Mouse (Mus musculus): ENCODE measurements around the gene Gm44790.
"Not testable (repeated sequence)": the region's sequence is repeated elsewhere in the genome, so short reads cannot be mapped to it uniquely, and the experiment has no call there.

Gm44790 gene

DNA sequence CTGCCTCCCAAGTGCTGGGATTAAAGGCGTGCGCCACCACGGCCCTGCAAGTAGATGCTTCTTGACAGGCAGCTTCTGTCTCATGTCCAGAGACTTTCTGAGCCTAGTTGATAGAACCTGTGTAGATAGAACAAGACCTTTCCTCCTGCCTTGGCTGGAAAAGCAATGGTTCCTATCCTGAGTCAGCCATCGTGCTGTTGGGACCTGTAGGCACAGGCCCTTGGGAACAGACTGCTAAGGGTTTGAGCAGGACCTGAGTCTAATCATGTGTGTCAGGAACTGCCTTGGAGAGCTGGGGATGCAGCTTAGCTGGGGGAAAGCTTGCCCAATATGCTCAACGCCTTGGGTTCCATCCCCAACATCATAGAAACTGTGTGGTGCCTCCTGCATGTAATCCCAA, 47.6 kb downstream of the Gm44790 start:
- DNase-seq (ENCODE audit: low read depth, low spot score), result no peak

DNA sequence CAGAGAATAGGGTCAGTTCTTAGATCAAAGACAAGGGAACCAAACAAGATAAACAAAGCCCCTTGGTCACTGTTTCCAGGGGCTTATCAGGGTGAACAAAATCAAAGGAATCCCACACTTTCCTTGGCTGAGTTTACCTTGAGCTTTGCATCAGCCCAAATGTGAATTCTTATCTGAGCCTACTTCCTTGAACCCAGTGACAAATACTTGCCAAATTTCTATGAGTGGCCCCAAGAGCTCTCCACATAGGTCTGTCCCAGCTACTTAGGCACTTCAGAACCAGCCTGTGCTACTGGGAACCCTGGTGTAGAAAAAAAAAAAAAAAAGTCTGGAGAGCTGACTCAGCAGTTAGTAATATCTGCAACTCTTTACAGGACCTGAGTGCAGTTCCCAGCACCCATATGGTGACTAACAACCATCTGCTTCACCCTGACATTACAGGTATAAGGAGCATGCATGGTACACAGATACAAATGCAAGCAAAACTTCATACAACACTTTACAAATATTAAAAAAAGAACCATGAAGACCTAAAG, 48.3 kb downstream of the Gm44790 start:
- DNase-seq (ENCODE audit: low read depth, low spot score), result no peak

DNA sequence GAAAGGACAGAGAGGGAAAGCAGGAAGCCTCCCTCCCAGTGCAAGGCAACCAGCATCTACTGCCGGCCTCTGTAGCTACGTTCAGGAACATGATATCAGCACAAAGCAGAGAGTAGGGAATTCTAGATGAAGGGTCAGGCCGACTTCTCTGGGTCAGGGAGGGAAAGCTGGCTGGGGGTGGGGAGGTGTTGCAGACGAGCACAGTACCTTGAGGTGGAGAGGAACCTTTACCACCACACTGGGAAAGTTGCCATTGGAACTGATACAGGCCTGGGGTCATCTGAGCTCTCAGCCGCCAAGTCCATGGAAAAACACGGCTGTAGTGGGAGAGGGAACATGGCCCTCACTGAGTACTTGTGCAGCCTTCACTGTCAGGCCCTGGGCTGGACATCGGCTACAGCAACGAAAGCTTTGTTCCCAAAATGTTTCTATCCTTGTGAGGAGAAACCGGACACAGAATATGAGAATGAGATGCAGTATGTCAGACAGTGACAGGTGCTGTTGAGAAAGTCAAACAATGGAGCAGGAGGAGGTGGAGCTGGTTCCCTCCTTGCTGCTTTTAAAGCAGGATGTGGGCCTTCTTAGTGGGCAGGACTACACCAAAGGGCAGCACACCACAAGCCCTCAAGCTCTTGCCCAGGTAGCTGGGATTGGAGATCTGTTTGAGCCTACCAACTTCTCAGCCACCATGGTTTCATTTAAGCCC, 49.2 kb downstream of the Gm44790 start:
- no peak for DNase-seq (ENCODE audit: low read depth, low spot score)

DNA sequence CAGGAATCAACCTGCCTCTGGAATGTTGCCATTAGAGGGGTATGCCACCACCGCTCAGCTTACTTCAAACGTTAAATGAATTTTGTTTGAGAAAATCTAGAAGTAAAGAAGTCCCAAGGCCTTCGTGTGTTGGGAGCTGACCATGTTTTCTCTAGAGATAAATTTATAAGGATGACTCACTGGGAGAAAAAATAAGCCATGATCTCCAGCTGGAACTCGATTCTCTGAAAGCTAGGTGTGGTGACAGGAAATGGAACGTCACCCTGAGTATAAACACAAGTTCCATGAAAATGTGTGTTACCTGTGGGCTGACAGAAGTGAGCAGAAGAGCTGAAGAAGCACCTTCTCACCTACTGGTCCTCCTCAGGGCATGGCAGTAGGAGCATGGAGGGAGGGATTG, 50.5 kb downstream of the Gm44790 start:
- no peak for DNase-seq (ENCODE audit: low read depth, low spot score)

DNA sequence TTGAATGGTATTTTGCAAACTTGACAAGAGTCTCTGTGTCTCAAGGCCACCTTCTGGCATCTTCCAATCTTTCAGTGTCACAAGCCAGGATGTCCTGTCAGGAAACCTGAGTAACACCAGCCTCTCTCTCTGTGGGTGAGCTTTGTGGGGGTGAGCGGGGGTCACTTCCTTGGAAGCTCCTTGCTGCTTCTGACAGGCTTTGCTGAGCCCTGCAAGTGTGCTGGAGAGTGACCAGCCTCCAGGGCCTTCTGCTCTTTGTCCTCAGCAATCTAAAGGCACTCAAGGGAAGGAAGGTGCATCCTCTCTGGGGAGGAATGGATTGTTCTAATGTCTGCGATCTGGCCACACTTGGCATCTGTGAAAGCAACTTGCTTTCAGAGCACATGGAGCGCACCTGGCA, 52.9 kb downstream of the Gm44790 start:
- DNase-seq (ENCODE audit: low read depth, low spot score), result no peak

DNA sequence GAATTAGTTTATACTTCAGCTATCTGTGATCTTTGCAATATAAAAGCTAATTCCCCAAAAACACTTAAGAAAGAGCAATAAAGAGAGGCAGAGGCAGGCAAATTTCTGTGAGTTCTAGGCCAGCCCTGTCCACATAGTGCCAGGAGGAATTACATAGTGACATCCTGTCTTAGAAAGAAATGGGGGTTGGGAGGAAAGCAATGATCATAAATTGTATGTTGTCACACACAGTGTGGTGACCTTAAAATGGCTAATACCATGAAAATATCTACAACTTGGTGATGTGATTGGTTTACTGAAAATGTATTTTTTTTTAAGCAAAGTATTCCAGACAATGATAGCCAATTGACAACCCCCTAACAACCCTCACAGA, 53.3 kb downstream of the Gm44790 start:
- DNase-seq (ENCODE audit: low read depth, low spot score), result no peak

DNA sequence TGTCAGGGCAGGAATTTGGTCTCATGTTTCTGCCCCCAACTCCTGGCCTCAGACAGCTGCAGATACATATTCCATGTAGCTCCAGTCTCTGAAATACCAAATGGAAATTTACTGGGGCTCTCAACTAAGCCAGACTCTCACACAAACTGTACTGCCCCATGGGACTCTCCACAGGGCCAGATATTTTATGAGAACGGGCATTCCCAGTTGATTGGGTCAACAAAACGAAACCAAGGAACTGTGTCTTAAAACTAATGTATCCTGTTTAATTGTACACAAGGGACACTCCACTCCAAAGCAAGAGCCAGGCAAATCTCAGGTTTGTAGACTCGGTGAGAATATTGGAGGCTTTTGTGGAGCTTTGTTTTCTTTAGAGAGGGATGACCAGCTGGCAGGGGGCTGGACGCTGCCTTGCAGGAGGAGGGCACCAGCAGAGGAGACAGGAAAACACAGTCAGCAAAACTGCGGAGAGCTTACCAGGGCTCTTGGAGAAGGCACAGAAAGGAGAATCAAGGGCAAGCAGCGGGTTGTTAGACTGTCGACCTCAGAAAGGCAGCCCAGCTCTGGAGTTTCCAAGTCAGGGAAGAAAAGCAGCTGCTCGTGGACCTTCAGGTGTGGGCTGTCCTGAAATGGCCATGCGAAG, 53.9 kb downstream of the Gm44790 start:
- no peak for DNase-seq (ENCODE audit: low read depth, low spot score)

DNA sequence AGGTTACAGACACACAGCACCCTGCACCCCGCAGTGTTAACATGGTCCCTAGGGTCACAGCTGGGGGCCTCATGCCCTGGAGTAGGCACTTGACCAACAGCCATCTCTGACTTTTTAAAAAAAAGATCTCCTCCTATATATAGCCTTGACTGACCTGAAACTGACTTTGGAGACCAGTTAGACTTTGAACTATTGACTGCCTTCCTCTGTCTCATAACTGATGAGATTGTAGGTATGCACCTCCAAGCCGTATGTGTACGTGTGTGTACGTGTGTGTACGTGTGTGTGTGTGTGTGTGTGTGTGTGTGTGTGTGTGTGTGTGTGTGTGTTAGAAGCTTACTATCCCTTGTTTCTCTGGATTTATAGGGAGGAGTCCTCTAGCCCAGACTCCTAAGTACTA, 55.4 kb downstream of the Gm44790 start:
- no peak for DNase-seq (ENCODE audit: low read depth, low spot score)

DNA sequence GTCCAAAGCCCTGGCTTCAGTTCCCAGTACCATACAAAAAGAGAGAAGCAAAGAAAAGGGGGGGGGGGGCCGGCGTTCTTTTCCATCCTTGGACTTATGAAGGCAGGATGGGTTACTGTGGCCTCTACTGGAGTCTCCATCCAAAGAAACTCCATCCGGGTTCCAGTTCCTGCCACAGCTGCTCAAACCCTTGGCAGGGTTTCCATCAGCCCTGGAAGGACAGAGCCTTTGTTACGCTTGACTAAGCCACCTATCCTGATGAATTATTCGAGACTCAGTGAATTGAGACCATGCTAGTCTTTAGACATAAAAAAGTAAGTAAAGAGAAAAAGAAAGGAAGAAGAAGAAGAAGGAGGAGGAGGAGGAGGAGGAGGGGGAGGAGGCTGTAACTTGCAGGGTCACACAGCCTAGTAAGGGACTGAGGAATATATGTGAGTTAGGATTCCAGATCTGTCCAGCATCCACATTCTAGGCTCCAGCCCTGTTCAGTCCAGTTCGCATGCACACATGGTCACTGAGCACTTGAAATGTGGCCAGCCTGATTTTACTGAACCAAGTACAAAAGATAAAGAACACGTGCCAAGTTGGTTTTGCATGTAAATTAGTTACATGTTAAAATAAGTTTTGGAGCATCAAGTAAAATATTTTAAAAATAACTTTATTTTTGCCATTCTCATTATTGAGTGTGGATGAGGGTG, 59.6 kb downstream of the Gm44790 start:
- no peak for DNase-seq (ENCODE audit: low read depth, low spot score)

DNA sequence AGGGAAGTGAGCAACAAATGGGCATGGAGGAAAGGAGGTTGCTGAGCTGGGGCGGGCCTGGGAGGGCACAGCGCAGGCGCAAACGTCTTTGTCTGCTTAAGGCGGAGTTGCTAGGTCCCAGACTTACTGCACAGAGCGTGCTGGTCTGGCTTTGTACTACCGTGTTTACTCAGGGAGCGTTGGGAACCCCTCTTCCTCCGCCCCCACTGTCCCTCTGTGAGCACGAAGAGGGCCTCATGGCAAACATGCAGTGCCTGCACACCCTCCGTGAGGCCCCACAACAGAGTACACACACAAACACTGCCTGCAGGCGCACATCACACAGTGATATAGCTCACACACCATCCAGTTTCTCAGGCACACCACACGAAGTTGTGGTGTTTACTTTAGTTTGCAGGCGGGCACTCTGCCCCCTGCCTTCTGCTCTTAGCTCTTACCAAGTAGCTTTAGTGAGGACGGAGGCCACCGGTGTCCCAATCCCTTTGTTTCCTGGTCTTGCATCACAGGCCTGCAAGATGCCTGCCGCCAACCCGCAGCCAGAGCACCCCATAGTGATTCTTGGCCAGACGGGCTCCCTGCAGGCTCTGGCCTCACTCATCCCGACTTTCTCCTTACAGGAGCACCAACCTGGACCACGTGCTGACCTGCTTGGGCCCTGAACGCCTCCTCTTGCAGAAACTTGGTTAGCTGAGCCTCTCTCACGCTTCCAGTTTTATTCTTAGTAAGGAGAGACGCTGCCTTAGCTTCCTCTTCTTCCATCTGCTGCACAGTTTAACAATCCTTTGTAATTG, 61.1 kb downstream of the Gm44790 start:
- no peak for DNase-seq (ENCODE audit: low read depth, low spot score)

DNA sequence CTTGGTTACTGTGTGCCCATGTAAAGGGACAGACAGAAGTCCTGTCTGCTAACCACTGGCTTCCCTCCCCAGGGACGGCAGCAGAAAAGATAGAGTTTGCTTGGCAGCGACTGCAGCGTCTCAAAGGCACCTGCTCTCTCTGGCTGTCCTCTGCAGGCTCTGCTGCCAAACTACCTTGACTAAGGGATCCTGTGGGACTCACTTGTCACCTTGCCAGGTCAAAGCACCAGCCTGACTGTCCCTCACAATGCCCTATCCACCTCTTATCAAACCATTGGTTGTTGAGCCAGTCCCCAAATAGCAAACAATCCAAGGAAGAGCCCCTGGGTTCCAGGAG, 61.7 kb downstream of the Gm44790 start:
- no peak for DNase-seq (ENCODE audit: low read depth, low spot score)

DNA sequence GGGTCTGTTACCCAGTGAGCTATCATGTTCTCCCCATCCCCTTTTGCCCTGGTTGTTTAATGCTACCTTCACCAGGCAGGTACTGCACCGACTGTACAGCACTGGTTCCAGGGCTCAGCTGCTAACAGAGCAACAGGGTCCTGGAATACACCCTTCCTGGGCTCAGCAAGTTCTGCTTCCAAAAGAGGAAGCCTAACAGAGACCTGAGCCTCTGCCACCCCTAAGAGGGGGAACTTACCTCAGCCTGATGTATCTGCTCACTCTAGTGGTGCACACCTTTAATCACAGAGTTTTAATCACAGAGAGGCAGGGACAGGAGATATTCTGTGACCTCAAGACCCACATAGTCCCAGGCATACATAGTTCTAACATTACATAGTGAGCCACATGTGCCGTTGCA, 63.5 kb downstream of the Gm44790 start:
- DNase-seq (ENCODE audit: low read depth, low spot score), result no peak

DNA sequence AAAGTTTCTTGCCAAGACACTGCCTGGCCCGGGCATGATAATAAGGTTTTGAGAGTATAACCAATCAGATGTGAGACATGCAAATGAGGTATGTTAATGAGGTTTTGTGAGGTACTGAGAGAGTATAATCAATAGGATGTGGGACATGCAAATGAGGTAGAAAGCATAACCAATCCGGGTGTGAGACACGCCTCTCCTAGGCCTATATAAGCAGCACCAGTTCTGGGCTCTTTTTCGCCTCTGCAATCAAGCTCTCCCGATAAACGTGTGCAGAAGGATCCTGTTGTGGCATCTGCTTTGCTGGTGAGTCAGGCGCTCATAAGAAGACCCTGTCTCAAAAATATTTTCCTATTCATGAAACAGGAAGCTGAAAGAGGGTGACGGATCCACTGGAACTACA, 64.0 kb downstream of the Gm44790 start:
- DNase-seq (ENCODE audit: low read depth, low spot score), result not testable (repeated sequence)

DNA sequence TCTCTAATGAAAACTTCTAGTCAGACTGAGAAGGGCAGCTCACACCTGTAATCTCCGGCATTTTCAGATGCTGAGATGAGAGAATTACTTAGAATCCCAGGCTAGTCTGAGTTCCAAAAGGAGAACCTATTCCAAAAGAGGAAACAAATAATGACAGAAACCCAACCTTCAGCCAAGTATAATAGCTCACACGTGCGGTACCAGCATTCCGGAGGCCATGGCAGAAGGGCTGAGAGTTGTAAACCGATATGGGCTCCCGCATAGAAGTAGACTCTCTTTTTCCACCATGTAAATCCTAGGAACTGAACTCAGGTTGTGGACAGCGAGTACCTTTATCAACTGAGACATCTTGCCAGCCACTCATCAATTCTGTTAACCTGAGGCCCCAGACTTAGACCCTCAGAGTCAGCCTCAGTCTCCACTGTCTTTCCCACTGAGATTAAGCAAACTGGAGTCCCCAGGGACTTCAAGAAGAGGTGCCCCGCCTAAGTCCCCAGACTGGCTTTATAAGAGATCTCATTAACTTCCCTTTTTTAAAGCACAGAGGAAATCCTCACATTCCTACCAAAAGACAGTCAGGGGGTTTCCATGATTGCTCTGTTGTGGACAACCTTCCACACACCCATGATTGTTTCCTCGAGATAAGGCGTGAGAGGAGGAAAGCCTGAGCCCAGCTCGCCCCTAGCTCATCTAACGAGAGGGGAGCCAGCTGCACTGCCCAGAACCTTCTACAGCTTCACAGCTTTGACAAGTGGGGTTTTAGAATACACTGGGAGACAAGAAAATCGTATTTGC, 67.2 kb downstream of the Gm44790 start:
- DNase-seq (ENCODE audit: low read depth, low spot score), result no peak

DNA sequence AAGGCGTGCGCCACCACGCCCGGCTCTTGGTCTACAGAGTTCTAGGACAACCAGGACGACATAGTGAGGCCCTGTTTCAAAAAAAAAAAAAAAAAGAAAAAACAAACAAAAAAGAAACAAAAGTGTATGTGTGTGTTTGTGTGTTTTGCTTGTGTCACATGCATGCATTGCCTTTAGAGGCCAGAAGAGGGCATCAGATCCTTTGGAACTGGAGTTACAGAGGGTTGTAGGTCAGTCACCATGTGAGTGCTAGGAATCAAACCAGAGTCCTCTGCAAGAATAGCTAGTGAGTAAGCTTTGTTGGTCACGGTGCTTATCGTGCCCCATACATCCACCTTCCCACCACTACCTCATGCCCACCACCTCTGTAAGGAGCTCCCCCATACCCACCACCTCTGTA, 68.3 kb downstream of the Gm44790 start:
- no peak for DNase-seq (ENCODE audit: low read depth, low spot score)
